Mouse (Mus musculus) v-Abl transformed pro-B cells (cell line): ENCODE measurements around the gene Bax.

Experiments used
- in situ Hi-C, 2 experiments: fragments of 400-800 bp; cut with MboI; formaldehyde crosslinking; loops; one replicate each; pipeline ENCODE4 v1.15.1; 2025; ENCODE audit not compliant: unreplicated experiment in 2 of 2

Gene Bax

DNA sequence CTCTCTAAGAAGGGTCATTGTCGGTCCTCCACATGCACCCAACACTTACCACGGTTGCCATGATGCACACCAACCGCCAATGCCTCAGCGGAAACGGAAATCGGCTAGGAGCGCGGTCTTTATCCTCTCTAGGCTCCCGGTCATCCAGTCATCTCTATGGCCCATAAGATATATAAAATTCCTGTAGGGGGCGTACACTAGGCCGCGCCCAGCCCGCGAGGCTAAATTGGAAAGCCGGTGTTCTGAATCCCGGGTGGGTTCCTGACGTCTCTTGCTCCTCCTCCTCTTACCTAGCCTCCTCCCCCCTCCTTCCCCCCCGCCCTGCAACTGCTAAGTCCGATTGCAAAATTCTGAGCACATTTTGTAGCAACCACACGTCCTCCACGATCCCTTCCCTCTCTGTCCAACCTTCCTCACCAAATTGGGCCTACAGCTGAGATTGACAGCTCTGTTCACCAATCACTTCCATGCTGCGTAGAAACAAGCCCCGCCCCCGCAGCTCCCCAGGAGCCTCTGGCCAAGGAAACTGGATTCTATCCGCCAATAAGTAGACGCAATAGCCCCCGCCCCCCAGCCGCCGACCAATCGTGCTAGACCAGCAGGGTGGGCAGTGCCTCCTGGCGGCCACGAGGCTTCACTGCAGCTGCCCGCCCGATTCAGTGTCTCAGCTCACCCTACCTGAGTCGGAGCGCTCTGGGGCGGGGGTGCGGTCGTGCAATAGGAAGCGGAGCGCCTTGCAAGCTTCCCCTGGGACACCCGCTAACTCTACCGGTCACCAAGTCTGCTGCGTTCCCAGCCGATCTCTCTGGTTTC lies 32.3 kb downstream of the Bax start, which contains the start of gene Gys1:
Gene Gys1 (plus strand): TSS at position 642 of the 813 bp plus-strand sequence.
- in situ Hi-C loops, result no loop called here

DNA sequence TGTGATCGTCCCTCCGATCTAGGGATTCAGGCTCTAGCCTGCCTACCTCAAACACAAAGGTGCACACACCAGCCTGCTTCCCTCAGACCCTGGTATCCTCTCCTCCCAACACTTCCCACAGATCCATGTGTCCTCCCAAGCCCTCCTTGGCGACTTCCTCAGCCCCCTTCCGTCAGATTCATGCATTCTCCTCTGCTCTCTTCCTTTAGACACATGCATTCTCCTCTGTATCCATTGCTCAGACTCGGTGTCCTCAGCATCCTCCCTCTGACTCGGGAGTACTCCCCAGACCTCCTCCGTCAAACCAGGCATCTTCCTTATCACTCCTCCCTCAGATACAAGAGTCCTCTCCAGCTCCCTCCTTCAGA lies 32.9 kb downstream of the Bax start:
- in situ Hi-C loops, result no loop called here

DNA sequence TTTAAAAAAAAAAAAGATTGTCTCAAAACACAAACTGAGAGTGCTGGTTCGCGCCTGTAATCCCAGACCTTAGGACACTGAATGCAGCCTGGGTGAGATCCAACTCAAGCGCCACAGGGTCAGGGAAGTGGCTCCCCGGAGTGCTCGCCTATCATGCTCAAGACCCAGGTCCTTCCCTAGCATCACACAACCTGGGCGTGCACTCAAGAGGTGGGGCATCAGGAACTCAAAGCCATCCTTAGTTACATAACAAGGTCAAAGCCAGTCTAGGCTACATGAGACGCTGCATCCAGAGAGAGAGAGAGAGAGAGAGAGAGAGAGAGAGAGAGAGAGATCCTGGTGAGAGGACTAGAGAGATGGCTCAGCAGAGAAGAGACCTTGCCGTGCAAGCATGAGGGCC lies 40.1 kb downstream of the Bax start:
- in situ Hi-C loops, result no loop called here

DNA sequence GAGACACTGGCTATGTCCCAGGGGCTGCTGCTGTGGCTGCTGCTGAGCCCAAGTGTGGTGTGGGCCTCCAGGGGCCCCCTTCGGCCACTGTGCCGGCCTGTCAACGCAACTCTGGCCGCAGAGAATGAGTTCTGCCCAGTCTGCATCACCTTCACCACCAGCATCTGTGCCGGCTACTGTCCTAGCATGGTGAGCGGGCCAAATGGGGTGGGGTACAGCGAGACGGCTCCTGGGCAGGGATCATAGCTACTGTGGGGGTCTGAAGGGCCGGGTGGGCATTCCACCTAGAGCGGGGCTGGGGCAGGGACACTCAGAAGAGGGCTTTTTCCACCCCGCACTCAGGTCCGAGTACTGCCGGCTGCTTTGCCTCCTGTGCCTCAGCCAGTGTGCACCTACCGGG lies 45.5 kb downstream of the Bax start:
- in situ Hi-C loops, result no loop called here

DNA sequence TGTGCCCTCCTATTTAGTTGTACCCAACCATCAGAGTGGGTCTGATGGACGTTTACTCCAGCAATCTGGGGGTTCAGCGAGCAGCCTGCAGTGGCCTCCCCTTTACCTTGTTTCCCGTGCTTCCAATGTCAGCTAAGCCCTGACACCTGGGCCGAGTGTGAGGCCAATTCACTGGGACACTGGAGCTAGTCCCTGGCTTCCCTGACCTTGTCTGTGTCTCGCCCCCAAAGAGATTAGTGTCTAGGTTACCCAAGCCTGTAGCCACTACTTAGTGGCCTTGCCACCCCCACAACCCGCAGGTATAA lies 46.1 kb downstream of the Bax start, which contains the start of gene Lhb:
Gene Lhb (plus strand): TSS at position 206 of the 305 bp plus-strand sequence.
- in situ Hi-C loops, result no loop called here

DNA sequence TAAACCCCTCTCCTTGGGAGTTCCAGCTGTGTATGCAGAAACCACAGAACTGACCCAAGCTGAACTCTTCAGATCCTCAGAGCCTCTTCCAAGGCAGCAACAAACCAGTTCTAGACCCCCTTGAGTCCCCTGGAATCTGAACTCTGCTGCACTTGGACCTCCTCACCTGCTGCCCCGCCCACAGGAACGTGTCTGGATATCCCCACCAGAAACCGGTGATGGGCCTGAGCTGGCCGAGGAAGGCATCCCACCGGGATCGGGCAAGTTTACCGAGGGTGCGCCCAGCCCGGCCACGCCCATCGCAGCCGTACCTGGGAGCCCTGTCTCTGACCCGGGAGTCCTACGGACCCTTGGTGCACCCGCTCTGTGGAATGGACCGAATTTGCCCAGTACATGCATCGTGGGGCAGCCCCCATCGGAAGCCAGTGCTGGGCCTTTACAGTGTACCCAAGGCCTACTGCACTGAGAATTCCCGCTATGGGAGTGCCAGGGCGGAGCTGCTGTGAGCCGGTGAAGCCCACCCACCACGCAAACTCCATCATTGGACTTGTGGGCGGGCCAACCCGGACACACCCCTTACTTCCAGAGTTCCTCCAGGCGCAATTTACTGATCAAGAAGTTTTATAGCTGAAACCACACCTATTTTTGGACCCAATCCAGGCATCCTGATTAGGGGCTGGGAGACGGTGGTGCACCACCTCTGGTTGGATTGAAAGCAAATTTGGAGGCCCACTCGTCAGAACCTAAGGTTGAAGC lies 46.7 kb downstream of the Bax start:
- in situ Hi-C loops, result no loop called here

DNA sequence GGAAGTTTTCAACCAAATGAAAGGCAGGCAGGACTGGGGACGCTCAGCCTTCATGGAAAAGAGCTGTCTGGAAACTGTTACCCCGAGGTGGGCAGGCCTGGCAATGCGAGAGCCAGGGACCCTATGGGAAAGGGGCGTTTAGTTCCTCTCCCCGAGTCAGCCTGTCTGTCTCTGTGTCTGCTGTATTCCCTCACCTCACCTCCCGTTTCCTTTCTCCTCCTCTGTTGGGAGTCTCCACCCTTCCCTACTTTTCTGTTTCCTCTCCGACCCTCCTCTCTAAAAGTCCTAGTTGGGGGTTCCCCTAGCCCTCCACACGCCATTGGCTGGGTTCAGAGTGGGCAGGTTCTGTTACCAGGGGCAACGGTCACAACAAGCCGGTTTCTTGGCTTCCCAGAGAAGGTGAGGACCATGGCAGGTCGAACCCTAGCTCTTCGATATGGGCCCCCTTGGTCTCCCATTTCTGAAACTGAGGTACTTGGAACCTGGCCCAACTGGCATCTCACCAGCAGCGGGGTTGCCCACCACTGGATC lies 48.7 kb downstream of the Bax start:
- in situ Hi-C loops, result no loop called here

DNA sequence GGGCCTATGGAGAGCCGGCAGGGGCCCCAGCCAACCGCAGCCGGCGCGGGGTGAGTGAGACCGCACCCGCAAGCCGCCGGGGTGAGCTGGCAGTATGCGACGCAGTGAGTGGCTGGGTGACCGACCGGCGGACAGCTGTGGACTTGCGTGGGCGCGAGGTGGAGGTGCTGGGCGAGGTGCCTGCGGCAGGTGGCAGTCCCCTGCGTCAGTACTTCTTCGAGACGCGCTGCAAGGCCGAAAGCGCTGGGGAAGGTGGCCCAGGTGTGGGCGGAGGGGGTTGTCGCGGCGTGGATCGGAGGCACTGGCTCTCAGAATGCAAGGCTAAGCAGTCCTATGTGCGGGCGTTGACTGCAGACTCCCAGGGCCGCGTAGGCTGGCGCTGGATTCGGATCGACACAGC lies 51.1 kb downstream of the Bax start:
- in situ Hi-C loops, result no loop called here

DNA sequence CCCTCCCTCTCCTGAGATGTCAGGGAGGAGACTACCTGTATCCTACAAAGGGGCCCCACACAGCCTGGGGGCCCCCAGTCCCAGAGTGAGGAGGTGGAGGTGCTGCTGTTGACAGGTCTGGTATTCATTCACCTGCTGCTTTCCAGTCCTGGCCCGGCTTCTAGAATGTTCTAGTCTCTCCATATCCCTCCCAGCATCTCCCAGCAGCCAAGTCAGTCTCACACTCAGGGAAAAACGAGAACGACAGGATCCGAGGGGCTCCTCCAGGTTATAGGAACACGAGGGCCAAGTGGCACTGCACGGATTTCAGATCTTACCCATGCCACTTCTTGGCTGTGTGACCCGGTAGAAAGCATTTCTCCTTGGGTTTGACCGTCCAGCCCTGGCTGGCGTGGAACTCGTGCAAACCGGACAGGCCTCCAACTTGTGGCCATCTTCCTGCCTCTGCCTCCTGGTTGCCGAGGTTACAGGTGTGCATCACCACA lies 51.9 kb downstream of the Bax start:
- in situ Hi-C loops, result no loop called here

DNA sequence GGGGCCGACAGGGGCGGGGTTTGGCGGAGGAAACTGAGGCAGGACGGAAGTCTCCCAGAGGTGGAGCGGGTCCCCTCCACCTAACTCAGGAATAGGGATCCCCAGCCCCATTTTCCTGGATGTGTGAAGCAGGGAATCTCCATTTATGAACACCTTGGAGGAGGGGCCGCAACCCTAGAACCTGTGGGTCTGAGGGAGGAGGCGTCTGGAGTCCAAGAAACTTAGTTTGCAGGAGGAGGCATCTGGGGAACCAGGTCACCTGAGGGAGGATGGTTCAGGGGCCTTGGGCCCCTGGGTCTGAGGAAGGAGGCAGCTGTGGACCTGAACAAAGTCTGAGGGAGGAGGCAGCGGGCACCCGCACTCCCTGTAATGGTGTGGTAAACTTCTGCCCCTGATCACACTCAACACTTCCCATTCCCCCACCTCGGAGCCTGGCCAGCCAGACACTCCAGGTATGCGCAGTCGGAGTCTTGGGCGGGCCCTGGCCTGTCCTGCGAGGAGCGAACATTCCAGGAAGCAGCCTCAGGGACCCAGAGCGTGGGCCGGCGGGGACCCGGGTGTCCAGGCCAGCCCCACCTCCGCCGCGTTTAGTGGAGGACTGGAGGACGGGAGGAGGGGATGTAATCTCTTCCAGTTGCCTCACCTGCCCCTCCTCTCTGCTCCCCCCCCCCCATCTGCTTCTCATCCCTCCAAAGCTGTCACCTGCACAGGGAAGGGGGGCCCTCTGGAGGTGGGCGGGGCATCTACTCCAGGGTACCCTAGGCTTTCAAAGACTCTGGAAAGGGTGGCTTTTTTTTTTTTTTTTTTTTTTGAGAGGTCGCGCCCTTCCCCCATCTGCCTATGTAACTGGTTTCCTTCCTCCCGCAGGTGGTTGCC lies 52.6 kb downstream of the Bax start:
- in situ Hi-C loops, result no loop called here

DNA sequence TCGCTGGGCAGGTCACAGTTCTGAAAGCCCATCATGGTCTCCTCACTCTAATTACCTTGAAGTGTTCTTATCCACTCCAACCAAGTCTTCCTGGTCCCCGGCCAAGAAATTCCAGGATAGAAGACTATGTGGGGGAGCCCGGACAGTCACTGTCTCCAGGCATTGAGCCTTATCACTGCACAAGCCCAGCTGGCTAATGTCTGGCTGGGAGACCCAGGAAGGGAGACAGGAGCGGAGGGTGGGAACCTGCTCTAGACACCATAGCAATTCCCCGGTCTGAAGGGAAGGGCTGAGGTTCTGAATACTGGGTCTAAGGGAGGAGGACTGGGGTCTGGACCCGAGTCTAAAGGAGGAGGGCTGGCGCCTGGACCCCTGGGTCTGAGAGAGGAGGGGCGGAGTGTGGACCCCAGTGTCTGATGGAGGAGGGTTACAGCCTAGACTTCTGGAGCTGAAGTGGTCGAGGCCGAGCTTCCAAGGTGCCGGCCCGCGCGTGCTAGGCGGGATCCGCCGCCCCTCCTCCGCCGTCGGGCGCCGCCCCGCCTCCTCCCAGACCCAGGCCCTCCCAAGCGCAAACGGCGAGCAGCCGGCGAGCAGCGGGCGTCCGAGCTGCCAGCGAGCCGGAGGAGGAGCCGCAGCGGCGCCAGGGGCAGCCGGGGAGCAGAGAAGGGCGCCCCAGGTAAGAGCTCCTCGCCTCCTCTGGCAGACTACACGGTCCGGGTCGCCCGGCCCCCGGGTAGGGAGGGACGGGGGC lies 53.4 kb downstream of the Bax start, which contains the start of gene Ntf5:
Gene Ntf5 (plus strand): TSS at position 583 of the 751 bp plus-strand sequence.
- in situ Hi-C loops, result no loop called here

DNA sequence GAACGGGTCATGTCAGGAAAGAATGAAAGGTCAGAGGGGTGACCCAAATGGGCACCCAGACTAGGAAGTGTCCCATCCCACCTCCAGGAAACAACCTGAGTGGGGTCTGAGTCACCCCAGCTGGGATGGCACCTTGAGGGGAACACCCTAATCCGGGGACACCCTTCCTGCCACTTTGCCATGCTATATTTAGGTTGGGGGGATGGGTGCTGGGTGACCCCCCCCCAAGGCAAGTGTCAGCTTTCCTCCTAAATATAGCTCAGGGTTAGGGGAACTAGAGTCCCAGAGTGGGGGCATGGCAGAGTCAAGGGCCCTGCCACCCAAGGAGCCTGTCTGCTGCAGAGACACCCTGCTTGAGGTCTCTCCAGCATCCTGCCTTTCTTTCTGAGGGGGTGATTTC lies 54.3 kb downstream of the Bax start:
- in situ Hi-C loops, result no loop called here
